Mouse (Mus musculus): ENCODE data around the gene Cracr2b.

Gene Cracr2b

DNA sequence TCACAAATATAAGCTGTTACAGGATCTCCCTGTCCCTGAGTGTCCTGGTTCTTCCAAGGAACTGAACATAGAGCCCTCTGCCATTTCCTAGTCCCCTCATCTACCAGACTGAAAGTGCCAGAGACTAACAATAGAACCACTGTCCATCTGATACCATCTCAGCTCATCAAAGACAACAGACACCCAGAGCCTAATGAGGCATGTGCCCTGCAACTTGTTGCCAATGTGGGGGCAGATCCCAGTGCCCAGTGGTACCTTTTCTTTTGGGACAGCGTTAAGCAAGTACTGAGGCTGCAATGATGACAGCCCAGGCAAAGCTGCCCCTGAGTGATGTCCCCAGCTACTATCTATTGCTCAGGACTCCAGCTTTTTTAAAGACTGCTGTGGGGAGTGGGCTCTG lies 25.3 kb downstream of the Cracr2b start:
- DNase-seq (ENCODE audit: low read depth) = no peak

DNA sequence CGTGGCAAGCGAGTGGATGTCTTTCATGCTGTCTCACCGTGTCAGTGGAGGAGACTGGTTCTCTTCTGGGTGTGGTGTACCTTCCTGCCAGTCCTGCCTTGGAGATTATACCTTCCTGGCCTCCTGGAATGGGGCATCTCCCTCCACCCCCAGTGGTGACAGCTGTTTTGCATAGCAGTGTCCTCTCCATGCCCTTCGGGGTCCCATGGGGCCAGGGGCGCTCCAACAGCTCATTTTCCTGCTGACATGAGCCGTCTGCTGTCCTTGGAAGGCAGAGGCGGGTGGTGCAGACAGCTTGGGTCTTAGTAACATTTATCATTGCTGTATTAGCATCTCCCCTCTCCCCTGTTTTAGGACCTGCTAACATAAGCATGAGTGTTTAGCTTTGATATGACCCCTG lies 26.2 kb downstream of the Cracr2b start:
- no peak for DNase-seq (ENCODE audit: low read depth)

DNA sequence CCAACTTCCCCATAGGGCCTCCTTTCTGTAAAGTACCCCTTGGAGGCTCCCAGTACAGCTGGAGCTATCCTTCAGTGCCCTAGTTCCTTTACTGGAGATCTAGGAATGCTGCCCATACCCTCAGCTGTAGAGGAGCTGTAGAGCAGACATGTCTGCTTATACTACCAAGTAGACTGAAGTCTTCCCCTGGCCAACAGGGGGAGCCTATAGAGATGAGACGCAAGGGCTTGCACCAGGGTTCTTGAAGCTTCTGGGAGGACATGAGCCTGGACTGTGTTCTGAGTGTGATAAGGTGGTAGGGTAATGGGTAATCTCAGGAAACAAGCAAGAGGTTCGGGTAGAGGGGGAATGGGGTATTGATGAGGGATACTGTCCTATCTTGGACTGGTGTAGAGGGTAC lies 30.3 kb downstream of the Cracr2b start:
- peak; percentile 44 for DNase-seq (ENCODE audit: low read depth)

DNA sequence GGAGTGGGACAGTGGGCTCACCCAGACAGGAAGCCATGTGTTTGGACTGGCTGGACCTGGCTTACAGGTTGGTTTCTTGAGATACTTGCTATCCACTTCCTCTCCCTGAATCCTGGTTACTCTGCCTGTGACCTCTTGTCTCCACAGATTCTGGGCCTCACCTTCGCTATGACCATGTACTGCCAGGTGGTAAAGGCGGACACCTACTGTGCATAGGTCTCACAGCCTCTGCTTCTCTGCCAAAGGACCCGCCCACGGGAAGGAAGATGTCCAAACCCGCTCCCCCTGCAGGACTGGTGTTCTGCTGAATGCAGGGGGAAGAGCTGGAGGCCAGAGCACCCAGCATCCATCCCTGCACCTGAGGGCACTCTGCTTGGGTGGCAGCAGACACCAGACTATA lies 31.8 kb downstream of the Cracr2b start:
- DNase-seq (ENCODE audit: low read depth) = no peak

DNA sequence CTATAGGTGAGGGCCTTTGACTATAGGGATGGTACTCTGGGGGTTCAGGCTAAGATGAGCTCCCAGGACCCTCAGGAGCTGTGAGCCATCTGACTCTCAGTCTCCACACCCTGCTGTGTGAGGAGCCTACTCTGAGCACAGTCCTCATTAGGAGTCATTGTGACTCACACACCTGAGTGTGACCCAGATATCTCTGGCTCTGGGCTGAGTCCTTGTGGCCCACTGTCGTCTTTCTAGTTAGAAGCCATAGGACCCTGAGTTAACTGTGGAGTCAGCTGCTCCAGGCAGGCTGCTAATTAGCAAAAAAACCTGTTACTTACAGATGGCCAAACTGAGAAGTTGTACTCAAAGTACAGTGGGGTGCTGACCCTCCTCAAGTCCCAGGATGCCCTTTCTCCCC lies 32.8 kb downstream of the Cracr2b start:
- DNase-seq (ENCODE audit: low read depth) = no peak

DNA sequence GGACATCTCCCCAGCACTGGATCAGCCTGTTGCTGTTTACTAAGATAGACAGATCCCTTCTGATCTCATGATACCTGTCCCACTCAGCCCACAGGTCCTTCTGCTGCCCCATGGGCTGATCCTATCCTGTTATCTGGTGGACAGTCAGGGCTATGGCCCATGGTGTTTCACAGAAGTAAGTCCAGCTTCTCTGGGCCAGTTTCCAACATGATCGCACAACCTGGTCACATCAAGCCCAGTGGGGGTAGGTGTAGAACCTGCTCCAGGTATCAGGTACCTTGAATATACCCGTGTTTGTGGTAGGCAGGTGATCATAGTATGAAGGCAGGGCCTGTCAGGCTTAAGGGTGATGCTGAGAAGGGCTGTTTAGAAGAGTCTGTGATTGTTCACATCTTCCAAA lies 34.5 kb downstream of the Cracr2b start:
- no peak for DNase-seq (ENCODE audit: low read depth)

DNA sequence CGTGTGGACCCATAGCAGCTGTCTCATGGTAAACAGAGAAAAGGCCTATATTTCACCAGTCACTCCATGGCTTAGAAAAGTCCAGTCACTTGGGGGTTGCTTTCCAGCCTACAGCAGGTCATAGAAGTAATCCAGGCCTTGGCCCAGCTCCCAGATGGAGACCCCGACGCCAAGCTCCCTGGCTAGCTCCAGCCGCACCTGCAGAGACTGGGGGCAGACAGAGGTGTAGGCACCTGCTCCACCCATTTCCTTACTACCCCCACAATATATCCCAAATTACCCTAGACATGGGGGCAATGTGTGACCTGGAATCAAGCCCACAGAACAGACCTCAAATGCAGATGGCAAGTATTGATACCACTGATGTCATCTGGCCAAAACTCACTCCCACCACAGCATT lies 35.0 kb downstream of the Cracr2b start:
- no peak for DNase-seq (ENCODE audit: low read depth)

DNA sequence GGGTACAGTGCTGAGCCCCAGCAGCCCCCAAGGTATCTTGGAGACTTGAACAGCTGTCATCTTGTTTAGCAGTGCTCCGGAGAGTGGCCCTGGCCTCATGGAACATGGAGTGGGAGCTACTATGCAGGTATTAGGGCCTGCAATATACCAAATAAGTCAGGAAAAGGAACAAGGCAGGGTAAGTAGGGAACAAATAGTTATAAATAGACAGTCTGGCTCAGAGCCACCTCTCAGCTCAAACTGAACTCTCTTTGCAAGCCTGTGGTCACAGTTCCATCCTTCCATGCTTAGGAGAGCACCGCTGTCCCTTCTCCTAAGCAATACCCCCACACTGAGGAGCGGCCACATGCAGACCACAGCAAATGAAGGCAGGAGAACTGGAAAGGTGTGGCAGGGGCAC lies 36.7 kb downstream of the Cracr2b start:
- DNase-seq (ENCODE audit: low read depth) = no peak

DNA sequence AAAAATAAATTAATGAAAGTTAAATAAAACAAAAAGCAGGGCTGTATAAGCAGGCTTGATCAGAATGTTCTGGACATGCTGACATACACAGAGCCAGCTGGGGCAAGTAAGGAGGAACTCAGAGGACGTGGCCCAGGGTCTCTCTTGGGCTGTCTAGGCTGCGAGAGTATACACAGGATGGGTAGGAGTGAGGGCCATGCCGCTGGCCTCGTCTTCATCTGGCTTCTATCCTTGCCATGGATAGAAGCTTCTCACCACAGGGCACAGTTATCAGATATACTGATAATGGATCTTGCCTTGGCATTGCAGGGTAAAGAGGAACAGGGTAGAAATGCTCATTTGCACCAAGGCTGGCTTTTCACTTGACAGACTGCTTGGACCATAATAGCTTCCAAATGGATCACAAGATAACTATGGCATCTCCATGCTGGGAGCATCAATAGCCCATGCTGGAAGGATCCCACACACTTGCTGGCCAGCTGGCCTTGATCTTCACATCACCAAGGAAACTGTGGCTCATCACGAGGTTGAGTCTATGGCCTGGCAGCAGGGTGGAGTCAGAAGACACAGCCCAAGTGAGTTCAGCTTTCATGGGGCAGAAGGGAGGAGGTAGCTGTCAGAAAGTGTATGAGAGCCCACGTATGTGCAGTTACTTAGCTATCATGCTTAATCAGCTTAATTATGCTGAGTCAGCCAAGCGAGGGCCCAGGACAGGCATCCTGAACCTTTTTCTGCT lies 41.1 kb downstream of the Cracr2b start:
- DNase-seq (ENCODE audit: low read depth) = no peak

DNA sequence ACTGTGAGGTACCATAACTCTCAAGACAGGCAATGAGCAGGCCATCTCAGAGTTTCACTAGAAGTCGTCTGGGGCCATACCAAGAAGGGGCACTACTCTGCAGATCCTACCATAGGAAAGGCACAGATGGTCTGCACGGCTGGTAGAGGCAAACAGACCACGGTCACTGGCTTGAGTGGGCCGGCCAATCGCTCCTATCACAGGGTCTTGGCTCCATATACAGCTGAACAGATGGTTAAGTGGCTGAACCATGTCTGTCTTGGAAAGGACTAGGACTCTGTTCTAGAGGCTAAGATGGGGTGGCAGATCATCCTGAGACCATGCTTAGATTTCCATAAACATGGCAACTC lies 41.6 kb downstream of the Cracr2b start:
- DNase-seq (ENCODE audit: low read depth) = no peak

DNA sequence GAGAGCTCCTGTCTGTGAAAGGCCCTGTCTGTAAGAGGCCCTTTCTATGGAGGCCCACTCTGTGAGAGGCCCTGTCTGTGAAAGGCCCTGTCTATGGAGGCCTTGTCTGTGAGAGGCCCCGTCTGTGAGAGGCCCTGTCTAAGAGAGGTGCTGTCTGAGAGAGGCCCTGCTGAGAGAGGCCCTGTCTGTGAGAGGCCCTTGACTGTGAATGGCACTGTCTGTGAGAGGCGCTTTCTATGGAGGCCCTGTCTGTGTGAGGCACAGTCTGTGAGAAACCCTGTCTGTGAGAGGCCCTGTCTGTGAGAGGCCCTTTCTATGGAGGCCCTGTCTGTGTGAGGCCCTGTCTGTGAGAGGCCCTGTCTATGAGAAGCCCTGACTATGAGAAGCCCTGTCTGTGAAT lies 45.4 kb downstream of the Cracr2b start:
- DNase-seq (ENCODE audit: low read depth) = no peak

DNA sequence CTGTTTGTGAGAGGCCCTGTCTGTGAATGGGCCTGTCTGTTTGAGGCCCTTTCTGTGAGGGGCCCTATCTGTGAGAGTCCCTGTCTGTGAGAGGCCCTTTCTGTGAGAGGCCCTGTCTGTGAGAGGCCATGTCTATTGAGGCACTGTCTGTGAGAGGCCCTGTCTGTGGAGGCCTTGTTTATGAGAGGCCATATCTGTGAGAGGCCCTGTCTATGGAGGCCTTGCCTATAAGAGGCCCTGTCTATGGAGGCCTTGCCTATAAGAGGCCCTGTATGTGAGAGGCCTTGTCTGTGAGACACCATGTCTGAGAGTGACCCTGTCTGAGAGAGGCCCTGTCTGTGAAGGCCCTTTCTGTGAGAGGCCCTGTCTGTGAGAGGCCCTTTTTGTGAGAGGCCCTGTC lies 47.3 kb downstream of the Cracr2b start:
- no peak for DNase-seq (ENCODE audit: low read depth)

DNA sequence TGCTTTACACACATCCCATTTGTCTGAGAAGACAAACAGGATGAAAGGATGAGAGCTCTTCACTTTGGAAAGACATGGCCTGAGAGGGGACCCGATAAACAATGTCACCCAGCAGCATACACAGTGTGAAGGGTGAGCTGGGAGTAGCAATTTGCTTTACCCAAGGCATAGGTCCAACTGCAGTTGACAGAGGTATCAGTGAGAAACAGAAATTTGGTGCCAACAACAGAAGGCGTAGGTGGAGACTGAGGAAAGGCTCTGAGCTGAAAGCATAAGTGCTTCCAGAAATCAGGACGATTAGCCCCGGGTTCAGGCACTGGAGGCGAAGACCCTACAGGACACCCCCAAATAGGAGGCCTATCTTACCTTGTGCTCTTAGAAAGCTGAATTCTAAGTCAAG lies 49.3 kb downstream of the Cracr2b start:
- no peak for DNase-seq (ENCODE audit: low read depth)

DNA sequence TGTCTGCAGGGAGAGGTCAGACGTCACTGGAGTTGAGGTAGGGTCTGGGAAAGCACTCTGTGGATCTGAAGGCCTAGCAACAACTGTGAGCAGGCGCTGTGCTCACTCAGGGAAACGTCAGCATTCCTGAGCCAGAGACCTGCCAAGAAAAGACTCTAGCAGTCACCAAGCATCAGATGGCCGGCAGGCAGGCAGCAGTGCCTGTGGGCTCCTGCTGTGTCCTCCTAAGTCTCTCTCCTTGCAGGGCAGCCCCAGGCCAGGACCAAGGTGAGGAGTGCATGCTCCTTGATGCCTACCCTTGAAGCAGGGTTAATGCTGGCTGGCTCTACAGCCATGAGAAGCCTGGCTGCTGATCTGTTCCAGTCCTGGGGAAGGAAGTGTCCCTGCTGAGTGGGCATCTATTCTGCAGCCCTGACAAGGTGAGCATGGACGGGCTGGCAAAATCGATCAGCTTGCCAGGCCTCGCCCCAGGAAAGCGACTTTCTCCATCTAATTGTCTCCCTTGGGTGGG lies 49.8 kb downstream of the Cracr2b start:
- no peak for DNase-seq (ENCODE audit: low read depth)

Data from induced T-regulatory cell, adult 2 months (primary cell).